Mouse (Mus musculus): ENCODE measurements around the gene Rnf41.
A peak's percentile ranks its signal among the peaks of the same experiment; 100 is the strongest.

DNA sequence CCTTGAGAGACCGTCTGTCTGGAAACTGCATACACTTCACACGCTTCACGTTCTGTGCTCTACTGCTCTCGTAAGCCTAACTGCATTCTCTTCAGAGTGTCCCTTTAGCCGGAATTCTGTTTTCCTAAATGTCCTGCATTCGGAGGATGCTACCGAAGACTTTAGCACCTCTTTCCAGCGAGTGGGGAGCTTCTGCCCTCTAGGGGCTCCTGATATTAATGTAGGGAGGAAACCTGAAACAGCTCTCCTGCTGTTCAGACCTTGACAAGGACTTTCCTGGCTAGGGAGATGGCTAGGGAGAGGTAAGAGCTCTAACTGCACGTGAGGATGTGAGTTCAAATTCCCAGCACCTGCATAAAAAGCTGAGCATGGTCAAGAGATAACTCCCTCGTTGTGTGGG, 28.9 kb downstream of the Rnf41 start:
- TF ChIP-seq CTCF (IDR thresholded peaks at IDR 0.05; ENCODE audit: extremely low read depth, insufficient read length, insufficient replicate concordance, low read depth, low read length) (peak; percentile 56; the same call in 1 of the 2 replicates), POLR2A (IDR thresholded peaks at IDR 0.05; ENCODE audit: low read depth, low read length) (no peak)
